Mouse (Mus musculus) neural tube, embryonic 11.5 days (tissue): ENCODE measurements at regions not wholly inside any gene's neighbourhood (a gene's known extent, or its start where the extent isn't known, plus 50 kb on each side); places are given as distances from the start of the nearest gene placed in this dataset.

Source experiments
- ATAC-seq: fragments of 200-750 bp; cut with Nextera tagmentation; 2 replicates; pipeline ENCODE4 v1.8.0; 2017; ENCODE audit warnings: moderate number of reproducible peaks, mild to moderate bottlenecking, moderate TSS enrichment, moderate library complexity; ENCODE audit not compliant: insufficient read depth, low FRiP score, low TSS enrichment
- DNase-seq: peaks from one replicate; pipeline ENCODE4 v3.0.0-alpha.2; 2015; ENCODE audit warnings: low spot score
- H3K27ac ChIP-seq: fragments of 300-500 bp; sonication (generic); 2 replicates; pipeline ENCODE4 v1.5.1; 2014; ENCODE audit warnings: low read depth, mild to moderate bottlenecking, low read length
- H3K27me3 ChIP-seq: fragments of 300-500 bp; sonication (generic); 2 replicates; pipeline ENCODE4 v1.6.1; 2014; ENCODE audit warnings: mild to moderate bottlenecking, low read length, mixed read lengths; ENCODE audit not compliant: control insufficient read depth, insufficient read depth
- H3K36me3 ChIP-seq: fragments of 300-500 bp; sonication (generic); 2 replicates; pipeline ENCODE4 v1.6.1; 2014; ENCODE audit warnings: mild to moderate bottlenecking, low read length, moderate library complexity, mixed read lengths; ENCODE audit not compliant: control insufficient read depth, insufficient read depth
- H3K4me1 ChIP-seq: fragments of 300-500 bp; sonication (generic); 2 replicates; pipeline ENCODE4 v1.6.1; 2014; ENCODE audit warnings: low read length, mixed read lengths; ENCODE audit not compliant: control insufficient read depth, insufficient read depth
- H3K4me2 ChIP-seq: fragments of 300-500 bp; sonication (generic); 2 replicates; pipeline ENCODE4 v1.6.1; 2014; ENCODE audit warnings: low read depth, mild to moderate bottlenecking, moderate library complexity
- H3K4me3 ChIP-seq: fragments of 300-500 bp; sonication (generic); 2 replicates; pipeline ENCODE4 v1.5.1; 2014; ENCODE audit warnings: low read depth, low read length
- H3K9ac ChIP-seq: fragments of 300-500 bp; sonication (generic); 2 replicates; pipeline ENCODE4 v1.6.1; 2014; ENCODE audit warnings: mild to moderate bottlenecking, low read length
- H3K9me3 ChIP-seq: fragments of 300-500 bp; sonication (generic); 2 replicates; pipeline ENCODE4 v1.6.1; 2016; ENCODE audit warnings: low read length; ENCODE audit not compliant: control insufficient read depth
- WGBS: fragments of 180-500 bp; shearing (Covaris S2); extraction: QIAGEN DNeasy Blood & Tissue Kit; methylation state at CpG from one replicate; pipeline ENCODE4 v1.1.7; 2014; 5-methylcytosine and 5-hydroxymethylcytosine counted together

GRCm38 (mm10) chr1:71886903-71887302 is 233.9 kb upstream of the Fn1 start:
- no peak for ATAC-seq
- Histone ChIP-seq H3K27me3 (no peaks in the 10 kb centered on the region), H3K4me3 (no peak overlapping the region), H3K27ac (no peak overlapping the region), H3K9ac (no peak overlapping the region), H3K4me2 (no peak overlapping the region), H3K4me1 (no peaks in the 10 kb centered on the region), H3K9me3 (no peaks in the 10 kb centered on the region), H3K36me3 (no peaks in the 10 kb centered on the region)
- 65% methylated on average over 6 of the region's 6 CpGs for WGBS
- DNase-seq: no peak

- Histone ChIP-seq H3K4me1 (no peaks in the 10 kb centered on the region), H3K4me3 (no peak overlapping the region), H3K36me3 (no peaks in the 10 kb centered on the region), H3K9me3 (no peaks in the 10 kb centered on the region), H3K9ac (no peak overlapping the region), H3K4me2 (no peak overlapping the region), H3K27ac (no peak overlapping the region), H3K27me3 (no peaks in the 10 kb centered on the region)
- DNase-seq (no peak), ATAC-seq (no peak)
- 48% methylated on average over 5 of the region's 5 CpGs for WGBS
Observed at GRCm38 (mm10) chr1:71886233-71886632, 233.2 kb upstream of the Fn1 start.

GRCm38 (mm10) chr1:71881851-71882250 is 228.9 kb upstream of the Fn1 start:
- WGBS: 93% methylated on average over 12 of the region's 12 CpGs
- Histone ChIP-seq H3K27ac (no peak overlapping the region), H3K4me1 (no peaks in the 10 kb centered on the region)

GRCm38 (mm10) chr1:71881191-71881590 is 228.2 kb upstream of the Fn1 start:
- 85% methylated on average over 4 of the region's 4 CpGs for WGBS
- H3K36me3 ChIP-seq: no peaks in the 10 kb centered on the region
- H3K9me3 ChIP-seq: no peaks in the 10 kb centered on the region
- no peak overlapping the region for H3K4me3 ChIP-seq
- H3K27me3 ChIP-seq: no peaks in the 10 kb centered on the region
- H3K27ac ChIP-seq: no peak overlapping the region
- DNase-seq (no peak), ATAC-seq (no peak)
- H3K9ac ChIP-seq: no peak overlapping the region
- H3K4me2 ChIP-seq: no peak overlapping the region
- H3K4me1 ChIP-seq: no peaks in the 10 kb centered on the region

More at GRCm38 (mm10) chr1:71881851-71882250, 228.9 kb upstream of the Fn1 start:
- DNase-seq: no peak
- Histone ChIP-seq H3K9me3 (no peaks in the 10 kb centered on the region), H3K9ac (no peak overlapping the region), H3K4me3 (no peak overlapping the region), H3K27me3 (no peaks in the 10 kb centered on the region), H3K4me2 (no peak overlapping the region), H3K36me3 (no peaks in the 10 kb centered on the region)
- ATAC-seq: no peak

GRCm38 (mm10) chr1:71880480-71880879 is 227.5 kb upstream of the Fn1 start:
- Histone ChIP-seq H3K4me2 (no peak overlapping the region), H3K36me3 (no peaks in the 10 kb centered on the region), H3K9me3 (no peaks in the 10 kb centered on the region), H3K4me1 (no peaks in the 10 kb centered on the region), H3K27me3 (no peaks in the 10 kb centered on the region), H3K4me3 (no peak overlapping the region), H3K27ac (no peak overlapping the region), H3K9ac (no peak overlapping the region)
- 71% methylated on average over 6 of the region's 6 CpGs for WGBS
- no peak for DNase-seq
- ATAC-seq: no peak

GRCm38 (mm10) chr1:71876712-71877401 is 223.9 kb upstream of the Fn1 start:
- ATAC-seq (no peak), DNase-seq (no peak)
- WGBS: 77% methylated on average over 9 of the region's 9 CpGs
- Histone ChIP-seq H3K27ac (no peak overlapping the region), H3K9me3 (no peaks in the 10 kb centered on the region), H3K36me3 (no peaks in the 10 kb centered on the region), H3K4me1 (no peaks in the 10 kb centered on the region), H3K4me3 (no peak overlapping the region), H3K27me3 (no peaks in the 10 kb centered on the region), H3K9ac (no peak overlapping the region), H3K4me2 (no peak overlapping the region)

GRCm38 (mm10) chr1:71874037-71874436 is 221.0 kb upstream of the Fn1 start:
- Histone ChIP-seq H3K4me1 (no peaks in the 10 kb centered on the region), H3K4me2 (no peak overlapping the region), H3K4me3 (no peak overlapping the region), H3K27me3 (no peaks in the 10 kb centered on the region), H3K9ac (no peak overlapping the region), H3K27ac (no peak overlapping the region), H3K9me3 (no peaks in the 10 kb centered on the region), H3K36me3 (no peaks in the 10 kb centered on the region)
- WGBS: 91% methylated on average over 2 of the region's 2 CpGs
- no peak for ATAC-seq
- DNase-seq: no peak

- Histone ChIP-seq H3K9ac (no peak overlapping the region), H3K4me2 (no peak overlapping the region), H3K27me3 (no peaks in the 10 kb centered on the region), H3K4me1 (no peaks in the 10 kb centered on the region), H3K9me3 (no peaks in the 10 kb centered on the region), H3K27ac (no peak overlapping the region), H3K4me3 (no peak overlapping the region), H3K36me3 (no peaks in the 10 kb centered on the region)
- ATAC-seq (no peak), DNase-seq (no peak)
- 47% methylated on average over 4 of the region's 4 CpGs for WGBS
Observed at GRCm38 (mm10) chr1:71865670-71866069, 212.7 kb upstream of the Fn1 start.

GRCm38 (mm10) chr1:71864749-71865148 is 211.7 kb upstream of the Fn1 start:
- Histone ChIP-seq H3K9ac (no peak overlapping the region), H3K4me1 (no peaks in the 10 kb centered on the region), H3K27me3 (no peaks in the 10 kb centered on the region), H3K27ac (no peak overlapping the region), H3K36me3 (no peaks in the 10 kb centered on the region), H3K4me2 (no peak overlapping the region), H3K9me3 (no peaks in the 10 kb centered on the region), H3K4me3 (no peak overlapping the region)
- DNase-seq: no peak
- WGBS: 72% methylated on average over 9 of the region's 9 CpGs
- ATAC-seq: no peak
